Mouse (Mus musculus): ENCODE results near the gene Zdhhc19.

Gene Zdhhc19

GRCm38 (mm10) chr16:32610460-32611255 lies 114.6 kb downstream of the Zdhhc19 start:
- peak; percentile 18 for DNase-seq

All from cerebellum, adult 9-11 months (tissue).